Mouse (Mus musculus) kidney, embryonic 15.5 days (tissue): ENCODE results near the gene Prrc2b. TPM values are rescaled to one million over a fixed set of nuclear protein-coding genes. Genes with fewer than 3 reads are reported as not detected.

ENCODE experiments used
- ATAC-seq: fragments of 200-750 bp; cut with Nextera tagmentation; replicated peaks from 2 replicates; pipeline ENCODE4 v1.8.0; 2017; ENCODE audit warnings: moderate TSS enrichment; ENCODE audit not compliant: low FRiP score
- H3K27ac ChIP-seq: fragments of 300-500 bp; sonication (generic); 2 replicates; pipeline ENCODE4 v1.5.1; 2015; ENCODE audit warnings: mild to moderate bottlenecking, inconsistent platforms
- H3K27me3 ChIP-seq: fragments of 300-500 bp; sonication (generic); 2 replicates; pipeline ENCODE4 v1.6.1; 2015; ENCODE audit warnings: inconsistent platforms
- H3K36me3 ChIP-seq: fragments of 300-500 bp; sonication (generic); 2 replicates; pipeline ENCODE4 v1.6.1; 2015; ENCODE audit warnings: inconsistent platforms
- H3K4me1 ChIP-seq: fragments of 300-500 bp; sonication (generic); 2 replicates; pipeline ENCODE4 v1.6.1; 2015; ENCODE audit warnings: inconsistent platforms
- H3K4me2 ChIP-seq: fragments of 300-500 bp; sonication (generic); 2 replicates; pipeline ENCODE4 v1.6.1; 2015; ENCODE audit warnings: moderate library complexity, mild to moderate bottlenecking, inconsistent platforms
- H3K4me3 ChIP-seq: fragments of 300-500 bp; sonication (generic); replicated peaks from 2 replicates; pipeline ENCODE4 v1.5.1; 2015; ENCODE audit warnings: mild to moderate bottlenecking, inconsistent platforms
- H3K9ac ChIP-seq: fragments of 300-500 bp; sonication (generic); 2 replicates; pipeline ENCODE4 v1.6.1; 2015; ENCODE audit warnings: mild to moderate bottlenecking, inconsistent platforms
- H3K9me3 ChIP-seq: fragments of 300-500 bp; sonication (generic); replicated peaks from 2 replicates; pipeline ENCODE4 v1.6.1; 2016; ENCODE audit warnings: inconsistent platforms
- WGBS: fragments of 180-500 bp; shearing (Covaris S2); methylation state at CpG from one replicate; pipeline ENCODE4 v1.1.7; 2015; ENCODE audit warnings: mixed read lengths; 5-methylcytosine and 5-hydroxymethylcytosine counted together
- polyA plus RNA-seq: library from polyadenylated mRNA; unstranded; fragments of >200 nt; fragmentation: Nextera tagmentation; extraction: Ambion mirVana; gene quantifications from 2 replicates; pipeline ENCODE4 v1.2.1, GENCODE M21; 2015

Prrc2b gene
- polyA plus RNA-seq, 1 experiment from 2014 or later = 49.2 TPM

GRCm38 (mm10) chr2:32246741-32247140 lies 95.9 kb downstream of the Prrc2b start:
- no peak overlapping the region for H3K9ac ChIP-seq
- no peak for ATAC-seq
- H3K27me3 ChIP-seq = no peaks in the 10 kb centered on the region
- H3K9me3 ChIP-seq = no peaks in the 10 kb centered on the region
- H3K4me3 ChIP-seq = no peak overlapping the region
- no peaks in the 10 kb centered on the region for H3K4me1 ChIP-seq
- peaks cover 92% of the 10 kb centered on the region for H3K36me3 ChIP-seq
- H3K4me2 ChIP-seq = no peak overlapping the region
- no peak overlapping the region for H3K27ac ChIP-seq
- WGBS = 82% methylated on average over 4 of the region's 4 CpGs

- Histone ChIP-seq H3K27ac (no peak overlapping the region), H3K4me3 (no peak overlapping the region), H3K27me3 (no peaks in the 10 kb centered on the region), H3K4me1 (no peaks in the 10 kb centered on the region), H3K9me3 (no peaks in the 10 kb centered on the region), H3K36me3 (peaks cover 98% of the 10 kb centered on the region), H3K9ac (no peak overlapping the region), H3K4me2 (no peak overlapping the region)
- 73% methylated on average over 10 of the region's 10 CpGs for WGBS
- no peak for ATAC-seq
These were observed 97.8 kb downstream of the Prrc2b start for GRCm38 (mm10) chr2:32248377-32249361.

GRCm38 (mm10) chr2:32251791-32252527 lies 101.1 kb downstream of the Prrc2b start:
- no peaks in the 10 kb centered on the region for H3K9me3 ChIP-seq
- 89% methylated on average over 12 of the region's 12 CpGs for WGBS
- peaks cover 93% of the 10 kb centered on the region for H3K36me3 ChIP-seq
- ATAC-seq = no peak
- H3K4me2 ChIP-seq = no peak overlapping the region
- H3K4me1 ChIP-seq = no peaks in the 10 kb centered on the region
- H3K27me3 ChIP-seq = no peaks in the 10 kb centered on the region
- no peak overlapping the region for H3K27ac ChIP-seq
- no peak overlapping the region for H3K4me3 ChIP-seq
- H3K9ac ChIP-seq = no peak overlapping the region

- Histone ChIP-seq H3K27ac (no peak overlapping the region), H3K4me3 (no peak overlapping the region), H3K36me3 (peaks cover 94% of the 10 kb centered on the region), H3K9ac (no peak overlapping the region), H3K27me3 (no peaks in the 10 kb centered on the region), H3K4me2 (no peak overlapping the region), H3K4me1 (no peaks in the 10 kb centered on the region), H3K9me3 (no peaks in the 10 kb centered on the region)
- no peak for ATAC-seq
- WGBS = 93% methylated on average over 5 of the region's 5 CpGs
These were observed 101.8 kb downstream of the Prrc2b start for GRCm38 (mm10) chr2:32252658-32253057.

GRCm38 (mm10) chr2:32253352-32253751 lies 102.5 kb downstream of the Prrc2b start:
- H3K36me3 ChIP-seq = peaks cover 94% of the 10 kb centered on the region

GRCm38 (mm10) chr2:32254563-32254962 lies 103.7 kb downstream of the Prrc2b start:
- no peak overlapping the region for H3K9ac ChIP-seq
- H3K36me3 ChIP-seq = peaks cover 86% of the 10 kb centered on the region
- H3K4me1 ChIP-seq = peaks cover 11% of the 10 kb centered on the region
- no peak overlapping the region for H3K27ac ChIP-seq
- H3K4me3 ChIP-seq = no peak overlapping the region
- WGBS = 83% methylated on average over 5 of the region's 5 CpGs
- ATAC-seq = no peak
- H3K9me3 ChIP-seq = no peaks in the 10 kb centered on the region
- no peaks in the 10 kb centered on the region for H3K27me3 ChIP-seq
- H3K4me2 ChIP-seq = no peak overlapping the region

More at GRCm38 (mm10) chr2:32253352-32253751, 102.5 kb downstream of the Prrc2b start:
- Histone ChIP-seq H3K4me2 (no peak overlapping the region), H3K9ac (no peak overlapping the region), H3K9me3 (no peaks in the 10 kb centered on the region), H3K4me3 (no peak overlapping the region), H3K27ac (no peak overlapping the region), H3K4me1 (peaks cover 1% of the 10 kb centered on the region), H3K27me3 (no peaks in the 10 kb centered on the region)
- no peak for ATAC-seq
- 75% methylated on average over 1 of the region's 1 CpGs for WGBS

- no peaks in the 10 kb centered on the region for H3K27me3 ChIP-seq
- H3K36me3 ChIP-seq = peaks cover 69% of the 10 kb centered on the region
- H3K4me3 ChIP-seq = no peak overlapping the region
- H3K27ac ChIP-seq = no peak overlapping the region
- H3K4me1 ChIP-seq = peaks cover 15% of the 10 kb centered on the region
- WGBS = 94% methylated on average over 11 of the region's 11 CpGs
- H3K9me3 ChIP-seq = no peaks in the 10 kb centered on the region
- no peak overlapping the region for H3K9ac ChIP-seq
- H3K4me2 ChIP-seq = no peak overlapping the region
- no peak for ATAC-seq
These were observed 105.4 kb downstream of the Prrc2b start for GRCm38 (mm10) chr2:32256273-32256672.

- H3K9me3 ChIP-seq = no peaks in the 10 kb centered on the region
- peak overlapping the region; percentile 61 for H3K27ac ChIP-seq
- H3K27me3 ChIP-seq = no peaks in the 10 kb centered on the region
- peaks cover 42% of the 10 kb centered on the region for H3K36me3 ChIP-seq
- H3K9ac ChIP-seq = peak overlapping the region; percentile 79
- ATAC-seq = no peak
- peak overlapping the region; percentile 61 for H3K4me2 ChIP-seq
- peaks cover 15% of the 10 kb centered on the region for H3K4me1 ChIP-seq
- 39% methylated on average over 6 of the region's 6 CpGs for WGBS
- peak overlapping the region; percentile 67 for H3K4me3 ChIP-seq
These were observed 108.1 kb downstream of the Prrc2b start for GRCm38 (mm10) chr2:32258887-32259533.

- H3K36me3 ChIP-seq = peaks cover 34% of the 10 kb centered on the region
- peak within 1 kb of the TSS; percentile 67 for H3K4me3 ChIP-seq
- peak within 1 kb of the TSS; percentile 61 for H3K4me2 ChIP-seq
- no peaks in the 10 kb centered on the region; the same call in 1 of the 2 replicates for H3K9me3 ChIP-seq
- no peaks in the 10 kb centered on the region for H3K27me3 ChIP-seq
- H3K9ac ChIP-seq = peak within 1 kb of the TSS; percentile 79
- H3K27ac ChIP-seq = peak within 1 kb of the TSS; percentile 61
- 2% methylated on average over 59 of the region's 59 CpGs for WGBS
- ATAC-seq = peak; percentile 94
- peaks cover 15% of the 10 kb centered on the region for H3K4me1 ChIP-seq
These were observed 109.0 kb downstream of the Prrc2b start, which contains the start of gene Uck1 for GRCm38 (mm10) chr2:32259657-32260417. Gene Uck1 (minus strand): TSS chr2:32260159.

GRCm38 (mm10) chr2:32260635-32261034 lies 109.8 kb downstream of the Prrc2b start:
- Histone ChIP-seq H3K4me2 (peak overlapping the region; percentile 61; the same call in 1 of the 2 replicates), H3K27ac (0 out of 2 replicates have a peak overlapping the region, but pooled peaks have one; percentile 61), H3K9ac (no peak overlapping the region), H3K4me1 (peaks cover 15% of the 10 kb centered on the region), H3K9me3 (no peaks in the 10 kb centered on the region; the same call in 1 of the 2 replicates), H3K4me3 (no peak overlapping the region), H3K36me3 (peaks cover 32% of the 10 kb centered on the region), H3K27me3 (no peaks in the 10 kb centered on the region)
- ATAC-seq = no peak
- WGBS = 40% methylated on average over 4 of the region's 4 CpGs

- 85% methylated on average over 3 of the region's 3 CpGs for WGBS
- H3K27ac ChIP-seq = no peak overlapping the region
- peaks cover 42% of the 10 kb centered on the region for H3K36me3 ChIP-seq
- H3K4me3 ChIP-seq = no peak overlapping the region
- no peak for ATAC-seq
- no peak overlapping the region for H3K9ac ChIP-seq
- H3K4me1 ChIP-seq = no peaks in the 10 kb centered on the region
- no peaks in the 10 kb centered on the region for H3K9me3 ChIP-seq
- no peak overlapping the region for H3K4me2 ChIP-seq
- H3K27me3 ChIP-seq = no peaks in the 10 kb centered on the region
These were observed 124.9 kb downstream of the Prrc2b start for GRCm38 (mm10) chr2:32275823-32276222.
